Mouse (Mus musculus): Measurements from ENCODE around the gene Prap1. TPM values are rescaled to one million over a fixed set of nuclear protein-coding genes. Genes with fewer than 3 reads are reported as not detected.

Prap1 gene
- polyA plus RNA-seq, 1 experiment, result not detected

DNA sequence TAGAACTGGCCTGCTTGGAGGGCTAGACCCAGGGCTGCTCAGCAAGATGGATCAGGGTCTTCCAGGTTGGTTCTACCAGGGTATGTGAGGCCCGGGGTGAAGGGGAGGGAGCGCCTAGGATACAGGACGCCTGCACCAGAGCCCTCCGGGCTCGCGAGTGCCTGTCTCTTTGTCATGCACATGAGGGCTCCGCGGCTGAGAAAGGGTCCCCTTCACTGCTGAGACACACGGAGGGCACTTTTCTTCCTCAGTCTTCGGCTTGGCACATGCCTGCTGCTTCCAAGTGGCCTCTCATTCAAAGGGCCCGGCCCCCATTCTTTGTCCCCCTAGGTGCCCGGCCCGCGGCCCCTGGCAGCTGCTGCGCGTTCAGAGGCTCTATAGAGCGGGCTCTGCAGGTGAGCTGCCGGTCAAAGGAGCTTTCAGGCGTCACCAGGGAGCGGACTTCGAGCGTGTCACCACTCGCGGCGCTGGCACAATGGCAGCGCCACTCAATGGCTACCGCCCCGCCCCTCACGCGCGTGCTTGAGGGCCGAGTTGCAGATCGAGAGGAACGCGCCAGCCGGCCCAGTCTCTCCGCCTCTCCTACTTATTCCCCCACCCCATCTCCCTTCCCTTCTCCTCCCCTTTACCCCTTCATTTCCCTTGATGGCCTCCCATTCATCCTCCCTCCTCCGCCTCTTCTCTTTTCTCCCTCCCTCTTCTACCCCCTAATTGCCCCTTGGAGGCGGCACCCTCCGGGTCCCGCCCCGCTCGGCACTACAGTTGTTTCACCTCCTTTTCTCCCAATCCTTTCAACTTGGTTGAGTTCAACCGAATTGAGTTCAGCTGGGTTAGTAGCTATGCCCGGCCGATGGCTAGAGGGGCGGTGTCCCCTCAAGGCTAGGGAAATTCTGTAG is 32.0 kb upstream of the Prap1 start:
- Histone ChIP-seq H3K4me3 (ENCODE audit: insufficient read depth, low read length) (peak overlapping the region; percentile 17; the same call in 1 of the 2 replicates), H3K27ac (ENCODE audit: insufficient read depth, low read length) (no peak overlapping the region), H3K4me1 (ENCODE audit: control insufficient read depth, insufficient read depth, low read length) (no peaks in the 10 kb centered on the region)
- TF ChIP-seq POLR2A (IDR thresholded peaks at IDR 0.05; ENCODE audit: low read depth, low read length) (no peak), CTCF (IDR thresholded peaks at IDR 0.05; ENCODE audit: borderline replicate concordance, insufficient read depth, low read length) (no peak)

DNA sequence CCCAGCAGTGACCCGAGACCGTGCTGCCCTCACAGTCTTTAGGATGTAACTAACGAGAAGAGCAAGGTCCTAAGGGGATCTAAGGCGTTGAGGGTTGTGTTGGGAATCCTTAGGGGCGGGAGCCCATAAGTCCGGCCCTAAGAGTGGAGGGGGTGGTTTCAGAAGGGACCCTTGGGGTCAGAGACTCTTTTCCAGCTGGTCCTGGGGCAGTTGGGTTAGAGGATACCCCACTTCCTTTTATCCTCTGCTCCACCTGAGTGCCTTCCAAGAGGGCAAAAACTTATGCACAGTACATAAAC is 31.4 kb upstream of the Prap1 start:
- TF ChIP-seq CTCF (IDR thresholded peaks at IDR 0.05; ENCODE audit: borderline replicate concordance, insufficient read depth, low read length) (no peak), POLR2A (IDR thresholded peaks at IDR 0.05; ENCODE audit: low read depth, low read length) (no peak)
- no peak overlapping the region for H3K4me3 ChIP-seq (ENCODE audit: insufficient read depth, low read length)
- no peaks in the 10 kb centered on the region for H3K4me1 ChIP-seq (ENCODE audit: control insufficient read depth, insufficient read depth, low read length)
- no peak overlapping the region for H3K27ac ChIP-seq (ENCODE audit: insufficient read depth, low read length)

DNA sequence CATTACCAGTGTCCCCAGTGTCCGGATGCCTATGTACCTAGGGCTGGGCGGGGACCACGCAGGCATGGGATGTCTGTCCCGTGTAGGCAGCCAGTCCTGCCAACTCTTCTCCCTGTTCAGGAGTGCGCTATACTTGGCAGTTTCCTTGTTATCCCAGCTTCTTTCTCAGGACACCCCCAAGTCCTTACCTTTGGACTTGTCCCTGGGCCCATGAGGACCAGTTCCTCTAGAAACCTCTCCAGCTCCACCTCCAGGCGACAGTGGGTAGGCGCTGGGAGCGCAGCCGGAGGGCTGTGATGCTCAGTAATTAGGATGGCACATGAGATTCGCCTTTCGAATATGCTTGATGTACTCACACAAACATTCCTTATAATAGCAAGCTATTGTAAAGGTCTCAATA is 30.9 kb upstream of the Prap1 start:
- Histone ChIP-seq H3K4me1 (ENCODE audit: control insufficient read depth, insufficient read depth, low read length) (no peaks in the 10 kb centered on the region), H3K27ac (ENCODE audit: insufficient read depth, low read length) (no peak overlapping the region), H3K4me3 (ENCODE audit: insufficient read depth, low read length) (no peak overlapping the region)
- TF ChIP-seq CTCF (IDR thresholded peaks at IDR 0.05; ENCODE audit: borderline replicate concordance, insufficient read depth, low read length) (0 out of 2 replicates have a peak, but pooled peaks have one; percentile 2), POLR2A (IDR thresholded peaks at IDR 0.05; ENCODE audit: low read depth, low read length) (no peak)

DNA sequence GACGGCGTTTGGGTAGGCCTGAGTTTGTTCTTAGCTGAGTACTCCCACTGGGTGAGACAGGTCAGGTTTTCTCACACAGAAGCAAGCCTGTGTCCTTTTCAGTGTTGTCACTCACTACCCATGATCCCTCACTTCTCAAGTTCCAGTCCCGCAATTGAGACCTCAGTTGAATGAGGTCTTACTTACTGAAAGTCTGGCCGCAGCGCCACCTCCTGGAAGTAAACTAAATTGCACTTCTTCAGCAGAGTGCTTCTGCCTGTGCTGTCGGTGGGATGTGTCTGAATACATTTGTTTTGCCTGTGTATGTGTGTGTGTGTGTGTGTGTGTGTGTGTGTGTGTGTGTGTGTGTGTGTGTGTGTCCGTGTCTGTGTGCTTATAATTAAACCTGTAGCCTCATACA is 30.1 kb upstream of the Prap1 start:
- Histone ChIP-seq H3K4me3 (ENCODE audit: insufficient read depth, low read length) (no peak overlapping the region), H3K4me1 (ENCODE audit: control insufficient read depth, insufficient read depth, low read length) (no peaks in the 10 kb centered on the region), H3K27ac (ENCODE audit: insufficient read depth, low read length) (no peak overlapping the region)
- TF ChIP-seq CTCF (IDR thresholded peaks at IDR 0.05; ENCODE audit: borderline replicate concordance, insufficient read depth, low read length), result 0 out of 2 replicates have a peak, but pooled peaks have one; percentile 23
- TF ChIP-seq POLR2A (IDR thresholded peaks at IDR 0.05; ENCODE audit: low read depth, low read length), result no peak

DNA sequence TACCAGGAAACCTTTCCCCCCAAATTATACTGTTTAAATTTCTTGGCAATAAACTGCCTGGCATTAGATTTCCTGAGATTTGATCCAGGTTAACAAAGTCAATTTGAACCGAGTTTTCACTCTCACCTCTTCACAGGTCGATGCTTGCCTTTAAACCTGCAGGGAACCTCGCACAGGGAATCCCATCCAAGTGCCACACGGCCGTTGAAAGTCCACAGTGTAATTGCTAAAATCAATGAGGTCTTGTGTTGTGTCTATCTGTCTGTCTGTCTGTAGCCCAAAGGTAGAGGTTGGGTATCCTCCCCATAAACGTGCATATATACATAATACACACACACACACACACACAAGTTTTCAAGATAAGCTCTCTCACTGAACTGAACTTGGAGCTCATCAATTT is 25.8 kb upstream of the Prap1 start:
- Histone ChIP-seq H3K27ac (ENCODE audit: insufficient read depth, low read length) (no peak overlapping the region), H3K4me3 (ENCODE audit: insufficient read depth, low read length) (no peak overlapping the region), H3K4me1 (ENCODE audit: control insufficient read depth, insufficient read depth, low read length) (no peaks in the 10 kb centered on the region)
- no peak for TF ChIP-seq POLR2A (IDR thresholded peaks at IDR 0.05; ENCODE audit: low read depth, low read length)
- no peak for TF ChIP-seq CTCF (IDR thresholded peaks at IDR 0.05; ENCODE audit: borderline replicate concordance, insufficient read depth, low read length)

DNA sequence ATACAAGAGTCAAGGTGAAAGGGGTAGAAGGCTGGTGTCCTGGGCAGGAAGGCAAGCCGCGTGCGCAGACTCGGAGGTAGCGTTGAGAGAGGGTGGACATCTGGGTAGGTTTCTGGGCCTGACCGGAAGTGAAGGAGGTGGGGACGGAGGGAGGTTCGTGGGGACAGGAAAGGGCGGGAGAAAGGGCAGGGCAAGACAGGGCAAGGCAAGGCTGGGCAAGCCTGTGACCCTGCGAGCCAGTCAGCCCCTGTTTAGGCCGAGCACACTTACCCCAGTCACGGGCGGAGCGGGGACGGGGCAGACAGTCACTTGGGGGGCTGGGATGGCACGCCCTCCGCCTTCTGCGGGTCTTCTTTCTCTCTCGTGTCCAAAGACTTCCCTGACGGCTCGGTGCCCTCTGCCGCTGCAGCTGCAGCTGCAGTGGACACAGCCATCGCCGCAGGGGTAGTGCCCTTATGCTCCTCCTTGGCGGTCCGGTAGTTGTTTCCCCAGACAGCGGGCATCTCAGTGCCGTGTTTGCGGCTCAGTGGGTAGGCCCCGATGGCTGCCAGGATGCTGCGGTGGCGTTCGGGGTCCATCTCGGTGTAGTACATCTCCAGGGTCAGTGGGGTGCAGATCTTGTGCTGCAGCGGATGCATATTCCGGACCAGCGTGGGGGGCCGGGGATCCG is 23.0 kb upstream of the Prap1 start:
- Histone ChIP-seq H3K4me3 (ENCODE audit: insufficient read depth, low read length) (no peak overlapping the region), H3K4me1 (ENCODE audit: control insufficient read depth, insufficient read depth, low read length) (no peaks in the 10 kb centered on the region), H3K27ac (ENCODE audit: insufficient read depth, low read length) (no peak overlapping the region)
- TF ChIP-seq CTCF (IDR thresholded peaks at IDR 0.05; ENCODE audit: borderline replicate concordance, insufficient read depth, low read length), result no peak
- no peak; the same call in 1 of the 2 replicates for TF ChIP-seq POLR2A (IDR thresholded peaks at IDR 0.05; ENCODE audit: low read depth, low read length)

DNA sequence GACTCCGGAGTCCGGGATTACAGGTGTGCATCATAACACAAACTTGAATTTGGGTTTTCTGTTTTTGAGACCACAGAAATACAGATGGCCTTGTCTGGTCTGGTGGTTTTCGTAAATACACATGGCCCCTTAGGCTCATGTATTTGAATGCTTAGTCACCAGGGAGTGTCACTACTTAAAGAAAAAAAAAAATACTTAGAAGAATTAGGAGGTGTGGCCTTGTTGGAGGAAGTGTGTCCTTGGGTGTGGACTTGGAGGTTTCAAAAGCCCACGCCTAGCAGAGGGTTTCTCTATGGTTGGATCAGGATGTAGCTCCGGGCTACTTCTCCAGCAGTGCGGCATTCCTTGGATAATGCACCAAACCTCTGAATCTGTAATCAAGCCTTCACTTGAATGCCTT is 15.5 kb upstream of the Prap1 start:
- Histone ChIP-seq H3K4me3 (ENCODE audit: insufficient read depth, low read length) (no peak overlapping the region), H3K27ac (ENCODE audit: insufficient read depth, low read length) (no peak overlapping the region), H3K4me1 (ENCODE audit: control insufficient read depth, insufficient read depth, low read length) (no peaks in the 10 kb centered on the region)
- TF ChIP-seq CTCF (IDR thresholded peaks at IDR 0.05; ENCODE audit: borderline replicate concordance, insufficient read depth, low read length), result no peak
- TF ChIP-seq POLR2A (IDR thresholded peaks at IDR 0.05; ENCODE audit: low read depth, low read length), result no peak

DNA sequence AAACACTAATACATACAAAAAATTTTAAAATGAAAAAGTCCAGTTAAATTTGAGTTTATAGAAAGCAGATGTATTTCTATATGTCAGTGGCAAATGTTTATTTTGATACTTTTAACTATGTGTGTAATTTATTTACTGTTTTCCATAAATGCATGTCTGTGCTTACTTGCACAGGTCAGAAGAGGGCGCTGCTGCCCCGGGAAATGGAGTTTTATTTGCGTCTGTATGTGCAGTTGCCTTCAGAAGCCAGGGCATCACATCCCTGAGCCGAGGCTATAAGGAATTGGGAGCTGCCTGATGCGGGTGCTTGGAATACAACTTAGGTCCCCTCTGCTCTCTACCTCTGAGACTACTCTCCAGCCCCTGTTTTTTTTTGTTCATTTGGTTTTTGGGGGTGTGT is 14.5 kb upstream of the Prap1 start:
- TF ChIP-seq CTCF (IDR thresholded peaks at IDR 0.05; ENCODE audit: borderline replicate concordance, insufficient read depth, low read length) (peak; percentile 68), POLR2A (IDR thresholded peaks at IDR 0.05; ENCODE audit: low read depth, low read length) (no peak)
- Histone ChIP-seq H3K4me3 (ENCODE audit: insufficient read depth, low read length) (no peak overlapping the region), H3K27ac (ENCODE audit: insufficient read depth, low read length) (no peak overlapping the region), H3K4me1 (ENCODE audit: control insufficient read depth, insufficient read depth, low read length) (no peaks in the 10 kb centered on the region)

DNA sequence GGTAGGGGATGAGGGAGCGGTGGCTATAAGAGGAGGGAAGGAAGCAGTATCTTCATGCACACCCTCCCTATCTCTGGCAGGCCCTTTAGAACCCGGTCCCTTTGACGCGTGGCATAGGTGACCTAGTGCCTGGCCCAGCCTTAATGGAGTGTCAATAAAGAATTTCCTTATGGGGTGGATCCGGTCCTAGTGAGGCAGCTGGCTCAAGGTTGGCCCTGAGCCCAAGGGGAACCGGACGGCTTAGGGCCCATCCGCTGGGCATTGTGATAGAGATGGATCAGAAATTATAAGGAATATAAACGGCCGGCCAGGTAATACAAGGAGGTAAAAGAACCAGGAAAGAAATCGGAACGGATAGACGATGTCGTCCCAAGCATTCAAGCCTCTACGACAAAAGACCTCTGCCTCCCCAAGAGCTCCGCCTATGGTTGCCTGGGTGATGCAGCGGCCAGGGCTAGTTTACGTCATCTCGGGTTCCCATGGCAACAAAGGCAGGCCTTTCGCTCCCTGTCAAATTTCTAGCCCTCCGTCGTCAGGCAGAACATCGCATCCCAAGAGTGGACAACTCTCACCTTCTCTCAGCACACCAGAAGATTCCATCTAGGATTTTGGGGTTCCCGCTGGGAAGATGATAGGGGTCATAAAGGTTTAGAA is 12.6 kb upstream of the Prap1 start:
- Histone ChIP-seq H3K27ac (ENCODE audit: insufficient read depth, low read length) (no peak overlapping the region), H3K4me1 (ENCODE audit: control insufficient read depth, insufficient read depth, low read length) (no peaks in the 10 kb centered on the region), H3K4me3 (ENCODE audit: insufficient read depth, low read length) (peak overlapping the region; percentile 14; the same call in 1 of the 2 replicates)
- no peak for TF ChIP-seq CTCF (IDR thresholded peaks at IDR 0.05; ENCODE audit: borderline replicate concordance, insufficient read depth, low read length)
- no peak for TF ChIP-seq POLR2A (IDR thresholded peaks at IDR 0.05; ENCODE audit: low read depth, low read length)
